Mouse (Mus musculus) C2C12 (cell line): ENCODE results near the gene Iqch.
"Not testable (repeated sequence)": the region's sequence is repeated elsewhere in the genome, so short reads cannot be mapped to it uniquely, and the experiment has no call there.

Experiments
- CEBPB ChIP-seq: IDR thresholded peaks from one replicate; pipeline ENCODE4 v1.6.1; 2011; ENCODE audit warnings: low read depth, mild to moderate bottlenecking, control low read depth, moderate library complexity
- CTCF ChIP-seq: IDR thresholded peaks from one replicate; pipeline ENCODE4 v1.5.1; 2011; ENCODE audit not compliant: control insufficient read depth, insufficient read depth, insufficient read length
- FOSL1 ChIP-seq: IDR thresholded peaks from one replicate; pipeline ENCODE4 v1.8.0; 2011; ENCODE audit warnings: mild to moderate bottlenecking, low read length; ENCODE audit not compliant: poor library complexity, insufficient read depth, severe bottlenecking
- MAX ChIP-seq: IDR thresholded peaks from one replicate; pipeline ENCODE4 v1.6.1; 2011; ENCODE audit warnings: mild to moderate bottlenecking, control low read depth
- MYOD1 ChIP-seq: IDR thresholded peaks from one replicate; pipeline ENCODE4 v1.6.1; 2011; ENCODE audit warnings: low read depth; ENCODE audit not compliant: control insufficient read depth, insufficient read length
- MYOG ChIP-seq: IDR thresholded peaks from one replicate; pipeline ENCODE4 v1.6.1; 2011; ENCODE audit not compliant: control insufficient read depth, insufficient read length; ENCODE audit errors: extremely low read depth
- USF1 ChIP-seq: IDR thresholded peaks from one replicate; pipeline ENCODE4 v1.6.1; 2011; ENCODE audit warnings: low read depth, mild to moderate bottlenecking, control low read depth, moderate library complexity

GRCm38 (mm10) chr9:63550701-63551100 lies 51.6 kb downstream of the Iqch start:
- not testable (repeated sequence) for TF ChIP-seq CTCF, MYOG, MYOD1, USF1, FOSL1, MAX, CEBPB
